Comparison of ENCODE assay signal across 24 mouse cellular contexts in genomic region chr13:98009070-98009469, GRCm38 (mm10).
A peak's percentile ranks its signal among the peaks of the same experiment; 100 is the strongest.
DNase-seq lines count a peak whose midpoint lies in the region; ATAC-seq and TF ChIP-seq lines count a peak whose summit lies in the region.
"Had no signal": no experiment of that assay in that cellular context is flagged by ENCODE, and none has a peak within 500 bp of the region (broad histone marks: within the 10 kb centered on the region; RNA-seq: fewer than 3 reads in every experiment).

No protein-coding gene starts in this region.

- no peak for TF ChIP-seq CTCF in heart, postnatal 0 days (IDR thresholded peaks at IDR 0.05; ENCODE audit: low read depth)
- TF ChIP-seq CTCF in lung, adult 2 months (IDR thresholded peaks at IDR 0.05; ENCODE audit: insufficient read depth, low read length): no peak
- TF ChIP-seq CTCF in stomach, postnatal 0 days (IDR thresholded peaks at IDR 0.05; ENCODE audit: low read depth): no peak

- ATAC-seq in heart, postnatal 0 days (ENCODE audit: insufficient read depth, low read depth): peak; percentile 37; the same call in 1 of the 2 replicates
- ATAC-seq in megakaryocyte, adult 5-6 weeks (ENCODE audit: poor library complexity, severe bottlenecking): 0 out of 2 replicates have a peak, but pooled peaks have one; percentile 6
- peak; percentile 66 for ATAC-seq in stomach, postnatal 0 days (ENCODE audit: low FRiP score, low TSS enrichment)
- ATAC-seq in erythroid progenitor cell, adult 5-6 weeks (replicated peaks; ENCODE audit: low FRiP score, poor library complexity, severe bottlenecking): no peak
- ATAC-seq in hindbrain, embryonic 12.5 days (ENCODE audit: low FRiP score): no peak
- ATAC-seq: inflammation-experienced regulatory T-cells, adult 6 months; liver, postnatal 0 days; Patski had no signal

- H3K4me1 ChIP-seq in heart, postnatal 0 days (ENCODE audit: control insufficient read depth, insufficient read depth): no peaks in the 10 kb centered on the region
- peaks cover 3% of the 10 kb centered on the region; the same call in 1 of the 2 replicates for H3K4me1 ChIP-seq in lung, adult 2 months (ENCODE audit: control insufficient read depth, insufficient read depth, low read length)
- no peaks in the 10 kb centered on the region; the same call in 1 of the 2 replicates for H3K4me1 ChIP-seq in stomach, postnatal 0 days (replicated peaks; ENCODE audit: control insufficient read depth, insufficient read depth)
- no peaks in the 10 kb centered on the region for H3K4me1 ChIP-seq in hindbrain, embryonic 12.5 days
- H3K4me1 ChIP-seq: megakaryocyte, embryonic 14.5 days; neural tube, embryonic 12.5 days had no signal

- no peak for TF ChIP-seq EP300 in heart, postnatal 0 days (IDR thresholded peaks at IDR 0.05; ENCODE audit: low read depth)
- no peak for TF ChIP-seq EP300 in stomach, postnatal 0 days (optimal IDR thresholded peaks at IDR 0.05)

- no peak overlapping the region for H3K9ac ChIP-seq in heart, postnatal 0 days (replicated peaks; ENCODE audit: low read depth, low read length)
- no peak overlapping the region for H3K9ac ChIP-seq in stomach, postnatal 0 days (ENCODE audit: low read length)
- no peak overlapping the region for H3K9ac ChIP-seq in hindbrain, embryonic 12.5 days
- H3K9ac ChIP-seq: heart, embryonic 13.5 days; hindbrain, embryonic 14.5 days; limb, embryonic 12.5 days; liver, postnatal 0 days; neural tube, embryonic 12.5 days had no signal

- no peak for DNase-seq in heart, postnatal 0 days (ENCODE audit: low spot score)
- DNase-seq in heart, adult 9 months (ENCODE audit: low spot score in 2 of 2): no peak
- peak; percentile 25 for DNase-seq in lung, postnatal 10 days
- no peak for DNase-seq in lung, adult 2 months
- peak; percentile 47 for DNase-seq in stomach, postnatal 0 days (ENCODE audit: low spot score)
- DNase-seq: cerebellum, adult 9-11 months; kidney, postnatal 10 days; liver, postnatal 0 days; midbrain, embryonic 14.5 days; spleen, adult 18-20 months; thymus, adult 18-20 months; thymus, postnatal 4 days had no signal

- no peaks in the 10 kb centered on the region for H3K36me3 ChIP-seq in heart, postnatal 0 days (replicated peaks; ENCODE audit: control insufficient read depth, insufficient read depth, low read length)
- no peaks in the 10 kb centered on the region for H3K36me3 ChIP-seq in stomach, postnatal 0 days (ENCODE audit: control insufficient read depth, insufficient read depth, low read length)
- no peaks in the 10 kb centered on the region for H3K36me3 ChIP-seq in hindbrain, embryonic 12.5 days
- H3K36me3 ChIP-seq: G1E; heart, embryonic 13.5 days; neural tube, embryonic 12.5 days had no signal

- WGBS in heart, postnatal 0 days: 50% methylated on average over 4 of the region's 4 CpGs
- WGBS in lung, adult 2 months: 53% methylated on average over 4 of the region's 4 CpGs
- WGBS in stomach, postnatal 0 days: 47% methylated on average over 4 of the region's 4 CpGs
- WGBS in hindbrain, embryonic 12.5 days: 73% methylated on average over 4 of the region's 4 CpGs

- H3K27ac ChIP-seq in heart, postnatal 0 days (ENCODE audit: low read depth): no peak overlapping the region
- H3K27ac ChIP-seq in stomach, postnatal 0 days (replicated peaks): no peak overlapping the region
- H3K27ac ChIP-seq in hindbrain, embryonic 12.5 days: no peak overlapping the region
- H3K27ac ChIP-seq: hindbrain, embryonic 14.5 days; limb, embryonic 12.5 days; neural tube, embryonic 12.5 days had no signal

- TF ChIP-seq POLR2A in lung, adult 2 months (IDR thresholded peaks at IDR 0.05; ENCODE audit: borderline replicate concordance, extremely low read depth, low read depth, low read length): no peak

- no peaks in the 10 kb centered on the region for H3K9me3 ChIP-seq in heart, postnatal 0 days (replicated peaks; ENCODE audit: control insufficient read depth, low read length)
- no peaks in the 10 kb centered on the region for H3K9me3 ChIP-seq in stomach, postnatal 0 days (ENCODE audit: control insufficient read depth, low read length)
- H3K9me3 ChIP-seq in hindbrain, embryonic 12.5 days (replicated peaks): no peaks in the 10 kb centered on the region
- H3K9me3 ChIP-seq: G1E; heart, embryonic 13.5 days; limb, embryonic 12.5 days; megakaryocyte, embryonic 14.5 days; neural tube, embryonic 12.5 days had no signal

- H3K4me3 ChIP-seq in heart, postnatal 0 days (ENCODE audit: low read depth, low read length): no peak overlapping the region
- no peak overlapping the region for H3K4me3 ChIP-seq in lung, adult 2 months (replicated peaks; ENCODE audit: extremely low read depth, low read depth, low read length)
- H3K4me3 ChIP-seq in stomach, postnatal 0 days (ENCODE audit: low read depth, low read length): no peak overlapping the region
- no peak overlapping the region for H3K4me3 ChIP-seq in hindbrain, embryonic 12.5 days
- H3K4me3 ChIP-seq: heart, embryonic 13.5 days; limb, embryonic 12.5 days; megakaryocyte, embryonic 14.5 days; neural tube, embryonic 12.5 days had no signal

- H3K27me3 ChIP-seq in heart, postnatal 0 days (ENCODE audit: control insufficient read depth, insufficient read depth, low read length): no peaks in the 10 kb centered on the region
- H3K27me3 ChIP-seq in stomach, postnatal 0 days (ENCODE audit: control insufficient read depth, insufficient read depth, low read length): no peaks in the 10 kb centered on the region
- no peaks in the 10 kb centered on the region for H3K27me3 ChIP-seq in hindbrain, embryonic 12.5 days
- H3K27me3 ChIP-seq: heart, embryonic 13.5 days; limb, embryonic 12.5 days; neural tube, embryonic 12.5 days; Patski had no signal

- H3K4me2 ChIP-seq in heart, postnatal 0 days (ENCODE audit: low read depth, low read length): no peak overlapping the region
- H3K4me2 ChIP-seq in stomach, postnatal 0 days (replicated peaks; ENCODE audit: low read depth): no peak overlapping the region
- H3K4me2 ChIP-seq in hindbrain, embryonic 12.5 days (replicated peaks): no peak overlapping the region
- H3K4me2 ChIP-seq: heart, embryonic 13.5 days; hindbrain, embryonic 14.5 days; limb, embryonic 12.5 days; liver, embryonic 11.5 days; neural tube, embryonic 12.5 days had no signal

Comparison
In these comparisons a context has a peak if more than half of its experiments do, and no peak if none do; other contexts are left out.
1. DNase-seq: peak in lung, postnatal 10 days (single experiment) and stomach, postnatal 0 days (single experiment); none in heart, postnatal 0 days (single experiment), heart, adult 9 months (0 of 2) and lung, adult 2 months (single experiment).
2. ATAC-seq: peak in heart, postnatal 0 days (single experiment), megakaryocyte, adult 5-6 weeks (single experiment) and stomach, postnatal 0 days (single experiment); none in erythroid progenitor cell, adult 5-6 weeks (single experiment) and hindbrain, embryonic 12.5 days (single experiment).